Comparison of ENCODE assay signal across 29 mouse cellular contexts in genomic region chr8:12893797-12894578, GRCm38 (mm10). TPM values are rescaled to one million over a fixed set of nuclear protein-coding genes. Genes with fewer than 3 reads are reported as not detected.
DNase-seq lines count a peak whose midpoint lies in the region; ATAC-seq lines count a peak whose summit lies in the region.
"Had no signal": no experiment of that assay in that cellular context is flagged by ENCODE, and none has a peak within 500 bp of the region (broad histone marks: within the 10 kb centered on the region; RNA-seq: fewer than 3 reads in every experiment).

No protein-coding gene starts in this region.

- H3K9me3 ChIP-seq in embryonic facial prominence, embryonic 13.5 days: no peaks in the 10 kb centered on the region
- H3K9me3 ChIP-seq in embryonic facial prominence, embryonic 10.5 days: no peaks in the 10 kb centered on the region
- no peaks in the 10 kb centered on the region for H3K9me3 ChIP-seq in forebrain, embryonic 11.5 days (ENCODE audit: control insufficient read depth, low read length)
- H3K9me3 ChIP-seq: embryonic facial prominence, embryonic 15.5 days; hindbrain, embryonic 10.5 days; hindbrain, embryonic 15.5 days; limb, embryonic 10.5 days; limb, embryonic 15.5 days; liver, embryonic 13.5 days; midbrain, embryonic 10.5 days; midbrain, embryonic 15.5 days; neural tube, embryonic 15.5 days had no signal

- H3K27me3 ChIP-seq in embryonic facial prominence, embryonic 13.5 days: no peaks in the 10 kb centered on the region
- no peaks in the 10 kb centered on the region; the same call in 1 of the 2 replicates for H3K27me3 ChIP-seq in embryonic facial prominence, embryonic 10.5 days (replicated peaks; ENCODE audit: low read depth, poor library complexity, severe bottlenecking)
- no peaks in the 10 kb centered on the region for H3K27me3 ChIP-seq in forebrain, embryonic 11.5 days (ENCODE audit: control insufficient read depth, insufficient read depth, low read length)
- H3K27me3 ChIP-seq: embryonic facial prominence, embryonic 15.5 days; hindbrain, embryonic 15.5 days; limb, embryonic 15.5 days; midbrain, embryonic 15.5 days; neural tube, embryonic 15.5 days had no signal

- H3K9ac ChIP-seq in embryonic facial prominence, embryonic 13.5 days: 0 out of 2 replicates have a peak overlapping the region, but pooled peaks have one; percentile 11
- no peak overlapping the region for H3K9ac ChIP-seq in forebrain, embryonic 11.5 days (ENCODE audit: low read length)
- H3K9ac ChIP-seq: embryonic facial prominence, embryonic 15.5 days; hindbrain, embryonic 15.5 days; limb, embryonic 15.5 days; liver, embryonic 13.5 days; midbrain, embryonic 15.5 days; neural tube, embryonic 15.5 days had no signal

- H3K4me1 ChIP-seq in embryonic facial prominence, embryonic 13.5 days: peaks cover 14% of the 10 kb centered on the region; the same call in 1 of the 2 replicates
- peaks cover 18% of the 10 kb centered on the region for H3K4me1 ChIP-seq in embryonic facial prominence, embryonic 10.5 days
- H3K4me1 ChIP-seq in forebrain, embryonic 11.5 days (replicated peaks; ENCODE audit: control insufficient read depth, insufficient read depth, low read length): peaks cover 5% of the 10 kb centered on the region; the same call in 1 of the 2 replicates
- H3K4me1 ChIP-seq: liver, embryonic 13.5 days had no signal

- ATAC-seq in embryonic facial prominence, embryonic 13.5 days (ENCODE audit: insufficient number of reproducible peaks, insufficient read depth, low FRiP score, low TSS enrichment, low read depth): no peak
- no peak for ATAC-seq in forebrain, embryonic 11.5 days (replicated peaks; ENCODE audit: low FRiP score)
- ATAC-seq in erythroblast, adult 5-6 weeks (replicated peaks; ENCODE audit: low FRiP score, poor library complexity, severe bottlenecking): no peak
- ATAC-seq: forebrain, embryonic 14.5 days; lung, postnatal 0 days; midbrain, embryonic 15.5 days had no signal

- H3K36me3 ChIP-seq in embryonic facial prominence, embryonic 13.5 days: no peaks in the 10 kb centered on the region
- H3K36me3 ChIP-seq in embryonic facial prominence, embryonic 10.5 days (replicated peaks): 0 out of 2 replicates have a peak, but pooled peaks cover 3% of the 10 kb centered on the region
- no peaks in the 10 kb centered on the region; the same call in 1 of the 2 replicates for H3K36me3 ChIP-seq in forebrain, embryonic 11.5 days (ENCODE audit: control insufficient read depth, insufficient read depth, low read length)
- H3K36me3 ChIP-seq: embryonic facial prominence, embryonic 15.5 days; hindbrain, embryonic 15.5 days; limb, embryonic 10.5 days; limb, embryonic 15.5 days; liver, embryonic 13.5 days; midbrain, embryonic 15.5 days; neural tube, embryonic 15.5 days had no signal

- WGBS in embryonic facial prominence, embryonic 13.5 days: 82% methylated on average over 12 of the region's 12 CpGs
- 84% methylated on average over 12 of the region's 12 CpGs for WGBS in embryonic facial prominence, embryonic 10.5 days
- WGBS in forebrain, embryonic 11.5 days: 90% methylated on average over 12 of the region's 12 CpGs

- no peak overlapping the region for H3K4me2 ChIP-seq in embryonic facial prominence, embryonic 13.5 days
- no peak overlapping the region for H3K4me2 ChIP-seq in forebrain, embryonic 11.5 days (ENCODE audit: low read depth, low read length, severe bottlenecking)
- H3K4me2 ChIP-seq: embryonic facial prominence, embryonic 15.5 days; hindbrain, embryonic 15.5 days; limb, embryonic 15.5 days; liver, embryonic 13.5 days; midbrain, embryonic 15.5 days; neural tube, embryonic 15.5 days had no signal

- no peak for DNase-seq in embryonic facial prominence, embryonic 10.5 days (ENCODE audit: low spot score)
- peak; percentile 92 for DNase-seq in cerebellum, adult 11-12 months
- DNase-seq in cerebellum, adult 9-11 months: peak; percentile 93
- DNase-seq in Muller cell, postnatal 12 days (ENCODE audit: inconsistent ontology term): no peak
- no peak for DNase-seq in forebrain, embryonic 11.5 days (ENCODE audit: low spot score)
- DNase-seq: adrenal gland, postnatal 36 days; gastrocnemius, postnatal 14 days; heart, postnatal 14 days; kidney, adult 2 months; layer of hippocampus, postnatal 36 days; liver, embryonic 13.5 days; lung, adult 18-20 months; right cerebral cortex, postnatal 25 days; thymus, adult 18-20 months; thymus, postnatal 25 days had no signal

- no peak overlapping the region for H3K27ac ChIP-seq in embryonic facial prominence, embryonic 13.5 days
- H3K27ac ChIP-seq in embryonic facial prominence, embryonic 10.5 days (replicated peaks): no peak overlapping the region
- no peak overlapping the region for H3K27ac ChIP-seq in forebrain, embryonic 11.5 days (ENCODE audit: low read depth, low read length)
- H3K27ac ChIP-seq: embryonic facial prominence, embryonic 15.5 days; hindbrain, embryonic 10.5 days; hindbrain, embryonic 15.5 days; kidney, postnatal 0 days; limb, embryonic 10.5 days; limb, embryonic 15.5 days; liver, embryonic 13.5 days; macrophage; midbrain, embryonic 10.5 days; midbrain, embryonic 15.5 days; neural tube, embryonic 15.5 days had no signal

- no peak overlapping the region for H3K4me3 ChIP-seq in embryonic facial prominence, embryonic 13.5 days
- no peak overlapping the region for H3K4me3 ChIP-seq in embryonic facial prominence, embryonic 10.5 days
- no peak overlapping the region for H3K4me3 ChIP-seq in forebrain, embryonic 11.5 days (ENCODE audit: low read depth, low read length)
- H3K4me3 ChIP-seq: embryonic facial prominence, embryonic 15.5 days; hindbrain, embryonic 10.5 days; hindbrain, embryonic 15.5 days; limb, embryonic 10.5 days; limb, embryonic 15.5 days; liver, embryonic 13.5 days; midbrain, embryonic 10.5 days; midbrain, embryonic 15.5 days; neural tube, embryonic 15.5 days had no signal

RNA-seq across cellular contexts. Expression of gene Mcf2l, which starts 20.4 kb away (rescaled TPM):
- polyA plus RNA-seq in embryonic facial prominence, embryonic 13.5 days (2015; fragmentation: Nextera tagmentation; extraction: Ambion mirVana): 13.1 and 16.1 TPM in 2 replicates
- 15.8 and 17.4 TPM in 2 replicates for polyA plus RNA-seq in embryonic facial prominence, embryonic 10.5 days (2016; fragmentation: Nextera tagmentation; extraction: Ambion mirVana)
- 55.5 and 63.8 TPM in 2 replicates for polyA plus RNA-seq in forebrain, embryonic 11.5 days (2014; fragmentation: Nextera tagmentation; extraction: Ambion mirVana)
- total RNA-seq in erythroblast, adult 5-6 weeks (2015; ENCODE audit: low replicate concordance): 1.7 and 3.1 TPM in 2 replicates
- total RNA-seq in erythroblast, adult 5-6 weeks (2017; ENCODE audit: low replicate concordance): 2.0 and 5.6 TPM in 2 replicates

Comparison
In these comparisons a context has a peak if more than half of its experiments do, and no peak if none do; other contexts are left out.
1. DNase-seq: peak in cerebellum, adult 11-12 months (single experiment) and cerebellum, adult 9-11 months (single experiment); none in embryonic facial prominence, embryonic 10.5 days (single experiment), Muller cell, postnatal 12 days (single experiment) and forebrain, embryonic 11.5 days (single experiment).